Mouse (Mus musculus) stomach, embryonic 15.5 days (tissue): ENCODE data around the gene Lime1. TPM values are rescaled to one million over a fixed set of nuclear protein-coding genes. Genes with fewer than 3 reads are reported as not detected.

Source experiments
- ATAC-seq: fragments of 200-750 bp; cut with Nextera tagmentation; 2 replicates; pipeline ENCODE4 v1.8.0; 2017; ENCODE audit warnings: low read depth, moderate number of reproducible peaks, moderate TSS enrichment; ENCODE audit not compliant: insufficient read depth, low FRiP score
- H3K27ac ChIP-seq: fragments of 300-500 bp; sonication (generic); 2 replicates; pipeline ENCODE4 v1.5.1; 2015; ENCODE audit warnings: mild to moderate bottlenecking, inconsistent platforms
- H3K27me3 ChIP-seq: fragments of 300-500 bp; sonication (generic); replicated peaks from 2 replicates; pipeline ENCODE4 v1.6.1; 2015; ENCODE audit warnings: inconsistent platforms
- H3K36me3 ChIP-seq: fragments of 300-500 bp; sonication (generic); 2 replicates; pipeline ENCODE4 v1.6.1; 2015; ENCODE audit warnings: inconsistent platforms
- H3K4me1 ChIP-seq: fragments of 300-500 bp; sonication (generic); 2 replicates; pipeline ENCODE4 v1.6.1; 2015; ENCODE audit warnings: inconsistent platforms
- H3K4me2 ChIP-seq: fragments of 300-500 bp; sonication (generic); 2 replicates; pipeline ENCODE4 v1.6.1; 2015; ENCODE audit warnings: mild to moderate bottlenecking, inconsistent platforms
- H3K4me3 ChIP-seq: fragments of 300-500 bp; sonication (generic); replicated peaks from 2 replicates; pipeline ENCODE4 v1.5.1; 2015; ENCODE audit warnings: inconsistent platforms
- H3K9ac ChIP-seq: fragments of 300-500 bp; sonication (generic); 2 replicates; pipeline ENCODE4 v1.6.1; 2015; ENCODE audit warnings: inconsistent platforms
- H3K9me3 ChIP-seq: fragments of 300-500 bp; sonication (generic); 2 replicates; pipeline ENCODE4 v1.6.1; 2016; ENCODE audit warnings: inconsistent platforms
- WGBS: fragments of 180-500 bp; shearing (Covaris S2); methylation state at CpG from one replicate; pipeline ENCODE4 v1.1.7; 2015; 5-methylcytosine and 5-hydroxymethylcytosine counted together
- polyA plus RNA-seq: library from polyadenylated mRNA; unstranded; fragments of >200 nt; fragmentation: Nextera tagmentation; extraction: Ambion mirVana; gene quantifications from 2 replicates; pipeline ENCODE4 v1.2.1, GENCODE M21; 2015

Lime1 gene
- polyA plus RNA-seq, 1 experiment from 2014 or later: 18.2 TPM

DNA sequence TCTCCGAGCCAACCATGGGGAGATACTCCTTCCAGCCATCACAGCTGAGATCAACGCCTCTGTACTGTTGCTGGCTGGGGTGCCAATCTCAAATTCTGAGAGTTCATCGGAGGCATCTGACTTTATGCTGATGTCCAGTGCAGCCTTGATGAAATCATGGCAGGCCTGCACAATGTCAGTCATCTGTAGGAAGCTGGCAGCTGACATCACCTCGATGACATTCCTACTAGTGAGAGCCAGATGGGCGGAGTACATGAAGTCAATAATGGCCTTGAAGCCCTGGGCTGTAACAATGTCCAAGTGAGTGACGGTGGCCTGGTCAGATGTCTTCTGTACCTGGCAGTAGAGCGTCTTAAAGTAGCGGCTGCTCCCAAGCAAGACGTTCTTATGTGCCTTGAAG is 44.0 kb downstream of the Lime1 start:
- H3K9me3 ChIP-seq: no peaks in the 10 kb centered on the region
- H3K27me3 ChIP-seq: no peaks in the 10 kb centered on the region
- WGBS: 92% methylated on average over 9 of the region's 9 CpGs
- no peak overlapping the region for H3K27ac ChIP-seq
- no peak overlapping the region for H3K4me3 ChIP-seq
- H3K36me3 ChIP-seq: no peaks in the 10 kb centered on the region
- H3K4me1 ChIP-seq: no peaks in the 10 kb centered on the region
- H3K4me2 ChIP-seq: no peak overlapping the region
- no peak for ATAC-seq
- H3K9ac ChIP-seq: no peak overlapping the region

Other genes with a start within 250 kb of the Lime1 start
- gene Kcnq2, start 244.8 kb upstream of the Lime1 start, polyA plus RNA-seq: 1.5 TPM in 2 replicates
- 0.18 and 0.36 TPM in 2 replicates for gene Eef1a2, start 223.1 kb upstream of the Lime1 start, polyA plus RNA-seq
- gene Ppdpf, start 192.8 kb upstream of the Lime1 start, polyA plus RNA-seq: 249 and 269 TPM in 2 replicates
- 0.12 TPM in 1 of 2 replicates, not detected in the other for gene Ptk6, start 177.3 kb upstream of the Lime1 start, polyA plus RNA-seq
- gene Srms, start 166.9 kb upstream of the Lime1 start, polyA plus RNA-seq: 0.06 and 0.18 TPM in 2 replicates
- gene Fndc11, start 160.1 kb upstream of the Lime1 start, polyA plus RNA-seq: 0.09 and 0.26 TPM in 2 replicates
- gene Helz2, start 138.1 kb upstream of the Lime1 start, polyA plus RNA-seq: 2.1 and 2.3 TPM in 2 replicates
- 12.2 and 13.2 TPM in 2 replicates for gene Gmeb2, start 92.0 kb upstream of the Lime1 start, polyA plus RNA-seq
- 37.6 and 39.0 TPM in 2 replicates for gene Stmn3, start 65.6 kb upstream of the Lime1 start, polyA plus RNA-seq
- gene Rtel1, start 60.3 kb upstream of the Lime1 start, polyA plus RNA-seq: 35.4 and 39.2 TPM in 2 replicates
- gene Zgpat, start 15.2 kb upstream of the Lime1 start, polyA plus RNA-seq: 36.2 and 38.5 TPM in 2 replicates
- gene Arfrp1, start 14.7 kb upstream of the Lime1 start, polyA plus RNA-seq: 58.6 and 62.4 TPM in 2 replicates
- gene Zbtb46, start 79.3 kb downstream of the Lime1 start, polyA plus RNA-seq: 9.7 and 10.0 TPM in 2 replicates
- 0.17 and 0.23 TPM in 2 replicates for gene Abhd16b, start 113.1 kb downstream of the Lime1 start, polyA plus RNA-seq
- gene Tpd52l2, start 117.1 kb downstream of the Lime1 start, polyA plus RNA-seq: 136 and 140 TPM in 2 replicates
- 76.4 and 82.1 TPM in 2 replicates for gene Dnajc5, start 140.4 kb downstream of the Lime1 start, polyA plus RNA-seq
- 60.9 and 63.5 TPM in 2 replicates for gene Uckl1, start 204.8 kb downstream of the Lime1 start, polyA plus RNA-seq
- 52.7 and 56.6 TPM in 2 replicates for gene Prpf6, start 211.8 kb downstream of the Lime1 start, polyA plus RNA-seq
- 48.5 and 50.8 TPM in 2 replicates for gene Zfp512b, start 212.7 kb downstream of the Lime1 start, polyA plus RNA-seq
- 25.0 and 26.9 TPM in 2 replicates for gene Samd10, start 219.1 kb downstream of the Lime1 start, polyA plus RNA-seq